In genomic region chr1:55570225-55570624, GRCm38 (mm10) we compare ENCODE assay signal across 17 mouse cellular contexts.
"Had no signal": no experiment of that assay in that cellular context is flagged by ENCODE, and none has a peak within 500 bp of the region (broad histone marks: within the 10 kb centered on the region; RNA-seq: fewer than 3 reads in every experiment).

No protein-coding gene starts in this region.

- H3K9ac ChIP-seq: liver, embryonic 14.5 days; lung, embryonic 14.5 days; midbrain, embryonic 13.5 days; midbrain, embryonic 15.5 days; neural tube, embryonic 13.5 days; neural tube, embryonic 15.5 days had no signal

- H3K4me1 ChIP-seq: megakaryocyte, embryonic 14.5 days; midbrain, embryonic 13.5 days; midbrain, embryonic 15.5 days; neural tube, embryonic 13.5 days had no signal

- ATAC-seq: midbrain, embryonic 13.5 days; midbrain, embryonic 15.5 days had no signal

- H3K9me3 ChIP-seq: megakaryocyte, embryonic 14.5 days; midbrain, embryonic 13.5 days; midbrain, embryonic 15.5 days; neural tube, embryonic 13.5 days; neural tube, embryonic 15.5 days had no signal

- H3K27me3 ChIP-seq: megakaryocyte, embryonic 14.5 days; midbrain, embryonic 13.5 days; midbrain, embryonic 15.5 days; neural tube, embryonic 13.5 days; neural tube, embryonic 15.5 days had no signal

- H3K27ac ChIP-seq: liver, embryonic 14.5 days; macrophage; midbrain, embryonic 13.5 days; midbrain, embryonic 15.5 days; neural tube, embryonic 13.5 days; neural tube, embryonic 15.5 days had no signal

- H3K4me3 ChIP-seq: megakaryocyte, embryonic 14.5 days; midbrain, embryonic 13.5 days; midbrain, embryonic 15.5 days; neural tube, embryonic 13.5 days; neural tube, embryonic 15.5 days had no signal

- H3K4me2 ChIP-seq: lung, embryonic 14.5 days; midbrain, embryonic 11.5 days; midbrain, embryonic 13.5 days; midbrain, embryonic 15.5 days; neural tube, embryonic 13.5 days; neural tube, embryonic 15.5 days had no signal

- DNase-seq: lung, embryonic 14.5 days; lung, postnatal 14 days; lung, postnatal 36 days; right cerebral cortex, postnatal 25 days; right cerebral cortex, postnatal 4 days; spleen, adult 18-20 months; thymus, adult 18-20 months; thymus, postnatal 14 days; thymus, postnatal 36 days had no signal

- H3K36me3 ChIP-seq: midbrain, embryonic 13.5 days; midbrain, embryonic 15.5 days; neural tube, embryonic 13.5 days; neural tube, embryonic 15.5 days had no signal
